24 mouse cellular contexts compared by ENCODE assay signal in genomic region chr1:26559505-26559904, GRCm38 (mm10).
DNase-seq lines count a peak whose midpoint lies in the region; ATAC-seq and TF ChIP-seq lines count a peak whose summit lies in the region.
"Had no signal": no experiment of that assay in that cellular context is flagged by ENCODE, and none has a peak within 500 bp of the region (broad histone marks: within the 10 kb centered on the region; RNA-seq: fewer than 3 reads in every experiment).

No protein-coding gene starts in this region.

- no peak overlapping the region for H3K4me2 ChIP-seq in forebrain, postnatal 0 days (ENCODE audit: low read depth)
- H3K4me2 ChIP-seq in forebrain, embryonic 13.5 days, result no peak overlapping the region
- H3K4me2 ChIP-seq: forebrain, embryonic 15.5 days; heart, embryonic 11.5 days; hindbrain, embryonic 12.5 days; hindbrain, embryonic 15.5 days had no signal

- no peaks in the 10 kb centered on the region for H3K27me3 ChIP-seq in forebrain, postnatal 0 days (ENCODE audit: insufficient read depth, low read length)
- H3K27me3 ChIP-seq in forebrain, embryonic 13.5 days, result no peaks in the 10 kb centered on the region
- H3K27me3 ChIP-seq: CH12.LX; forebrain, embryonic 15.5 days; hindbrain, embryonic 12.5 days; hindbrain, embryonic 15.5 days had no signal

- no peak overlapping the region for H3K9ac ChIP-seq in forebrain, postnatal 0 days
- no peak overlapping the region for H3K9ac ChIP-seq in forebrain, embryonic 13.5 days
- H3K9ac ChIP-seq: forebrain, embryonic 15.5 days; hindbrain, embryonic 12.5 days; hindbrain, embryonic 15.5 days had no signal

- no peak overlapping the region for H3K27ac ChIP-seq in forebrain, postnatal 0 days (ENCODE audit: low read depth, low read length)
- H3K27ac ChIP-seq in forebrain, embryonic 13.5 days, result no peak overlapping the region
- no peak overlapping the region for H3K27ac ChIP-seq in left cerebral cortex, adult 2 months
- H3K27ac ChIP-seq: forebrain, embryonic 15.5 days; gastrocnemius, adult 2 months; hindbrain, embryonic 12.5 days; hindbrain, embryonic 15.5 days had no signal

- no peak overlapping the region for H3K4me3 ChIP-seq in forebrain, postnatal 0 days (ENCODE audit: low read depth, low read length)
- H3K4me3 ChIP-seq in forebrain, embryonic 13.5 days, result no peak overlapping the region
- H3K4me3 ChIP-seq in left cerebral cortex, adult 2 months, result no peak overlapping the region
- H3K4me3 ChIP-seq: forebrain, embryonic 15.5 days; gastrocnemius, adult 2 months; hindbrain, embryonic 12.5 days; hindbrain, embryonic 15.5 days had no signal

- DNase-seq in forebrain, postnatal 0 days, result peak; percentile 14
- peak; percentile 23 for DNase-seq in left cerebral cortex, adult 11 months (ENCODE audit: low spot score)
- DNase-seq in left cerebral cortex, adult 2 months (ENCODE audit: extremely low spot score in 1 of 2, low spot score in 2 of 2), result no peak
- DNase-seq in right cerebral cortex, adult 18-20 months, result peak; percentile 38
- DNase-seq in right cerebral cortex, postnatal 14 days, result no peak
- no peak for DNase-seq in layer of hippocampus, postnatal 25 days (ENCODE audit: extremely low spot score in 1 of 2, low spot score in 1 of 2)
- DNase-seq: adrenal gland, adult 8-10 months; adrenal gland, postnatal 25 days; B cell, adult 2 months; cerebellum, adult 18-20 months; cerebellum, adult 9-10 months; cerebellum, postnatal 14 days; gastrocnemius, adult 2 months; gastrocnemius, postnatal 14 days; heart, adult 11 months had no signal

- H3K4me1 ChIP-seq in forebrain, postnatal 0 days (ENCODE audit: insufficient read depth), result no peaks in the 10 kb centered on the region
- H3K4me1 ChIP-seq in forebrain, embryonic 13.5 days, result no peaks in the 10 kb centered on the region
- H3K4me1 ChIP-seq: forebrain, embryonic 15.5 days; hindbrain, embryonic 12.5 days; hindbrain, embryonic 15.5 days had no signal

- no peaks in the 10 kb centered on the region for H3K9me3 ChIP-seq in forebrain, postnatal 0 days (ENCODE audit: low read length)
- H3K9me3 ChIP-seq in forebrain, embryonic 13.5 days (replicated peaks), result no peaks in the 10 kb centered on the region
- H3K9me3 ChIP-seq: forebrain, embryonic 15.5 days; G1E; hindbrain, embryonic 12.5 days; hindbrain, embryonic 15.5 days had no signal

- intact Hi-C loops in left cerebral cortex, adult 2 months (cut with DNase I), result no loop called here

- TF ChIP-seq CTCF in forebrain, postnatal 0 days (IDR thresholded peaks at IDR 0.05; ENCODE audit: low read depth), result no peak
- no peak for TF ChIP-seq CTCF in left cerebral cortex, adult 2 months (IDR thresholded peaks at IDR 0.05)

- H3K36me3 ChIP-seq in forebrain, postnatal 0 days (ENCODE audit: insufficient read depth), result no peaks in the 10 kb centered on the region
- no peaks in the 10 kb centered on the region for H3K36me3 ChIP-seq in forebrain, embryonic 13.5 days (ENCODE audit: poor library complexity, severe bottlenecking)
- H3K36me3 ChIP-seq: forebrain, embryonic 15.5 days; G1E; hindbrain, embryonic 12.5 days; hindbrain, embryonic 15.5 days had no signal

- ATAC-seq in forebrain, postnatal 0 days, result peak; percentile 73
- no peak for ATAC-seq in forebrain, embryonic 13.5 days
- ATAC-seq in erythroblast, adult 5-6 weeks (replicated peaks; ENCODE audit: low FRiP score, poor library complexity, severe bottlenecking), result no peak
- ATAC-seq: activated CD4-positive, CD25-positive, alpha-beta regulatory T cell, adult 4 months; forebrain, embryonic 15.5 days had no signal

Comparison
In these comparisons a context has a peak if more than half of its experiments do, and no peak if none do; other contexts are left out.
1. DNase-seq: peak in forebrain, postnatal 0 days (single experiment), left cerebral cortex, adult 11 months (single experiment) and right cerebral cortex, adult 18-20 months (single experiment); none in left cerebral cortex, adult 2 months (0 of 2), right cerebral cortex, postnatal 14 days (single experiment) and layer of hippocampus, postnatal 25 days (0 of 2).